Mouse (Mus musculus) fat pad, adult 2 months (tissue): ENCODE results near the gene Dapl1.

Experiments
- DNase-seq: peaks from one replicate; pipeline ENCODE4 v3.0.0-alpha.2; 2011; ENCODE audit warnings: low read depth, low spot score; ENCODE audit errors: extremely low read depth

Gene Dapl1

GRCm38 (mm10) chr2:59471051-59471948, 13.2 kb upstream of the Dapl1 start:
- no peak for DNase-seq

- no peak for DNase-seq
These were observed 10.1 kb upstream of the Dapl1 start for GRCm38 (mm10) chr2:59474336-59474735.

GRCm38 (mm10) chr2:59485080-59485479, 627 bp downstream of the Dapl1 start:
- no peak for DNase-seq

- DNase-seq: no peak
These were observed 1.2 kb downstream of the Dapl1 start for GRCm38 (mm10) chr2:59485657-59486056.

GRCm38 (mm10) chr2:59486196-59486845, 1.9 kb downstream of the Dapl1 start:
- DNase-seq: no peak

GRCm38 (mm10) chr2:59488235-59488634, 3.8 kb downstream of the Dapl1 start:
- no peak for DNase-seq

- no peak for DNase-seq
These were observed 5.9 kb downstream of the Dapl1 start for GRCm38 (mm10) chr2:59490353-59490752.

- DNase-seq: no peak
These were observed 9.1 kb downstream of the Dapl1 start for GRCm38 (mm10) chr2:59493445-59494085.

GRCm38 (mm10) chr2:59499146-59499545, 14.7 kb downstream of the Dapl1 start:
- peak; percentile 36 for DNase-seq

- peak; percentile 47 for DNase-seq
These were observed 15.3 kb downstream of the Dapl1 start for GRCm38 (mm10) chr2:59499717-59500116.

GRCm38 (mm10) chr2:59509061-59509460, 24.6 kb downstream of the Dapl1 start:
- no peak for DNase-seq

- DNase-seq: no peak
These were observed 26.0 kb downstream of the Dapl1 start for GRCm38 (mm10) chr2:59510416-59510815.

- no peak for DNase-seq
These were observed 26.4 kb downstream of the Dapl1 start for GRCm38 (mm10) chr2:59510882-59511281.

- no peak for DNase-seq
These were observed 36.2 kb downstream of the Dapl1 start for GRCm38 (mm10) chr2:59520663-59521062.

GRCm38 (mm10) chr2:59522079-59522684, 37.7 kb downstream of the Dapl1 start:
- no peak for DNase-seq

GRCm38 (mm10) chr2:59523526-59523925, 39.1 kb downstream of the Dapl1 start:
- DNase-seq: no peak

- DNase-seq: no peak
These were observed 42.4 kb downstream of the Dapl1 start for GRCm38 (mm10) chr2:59526893-59527292.

- DNase-seq: no peak
These were observed 45.2 kb downstream of the Dapl1 start for GRCm38 (mm10) chr2:59529574-59530080.

GRCm38 (mm10) chr2:59530811-59531210, 46.4 kb downstream of the Dapl1 start:
- no peak for DNase-seq

GRCm38 (mm10) chr2:59532999-59533398, 48.5 kb downstream of the Dapl1 start:
- no peak for DNase-seq

- DNase-seq: no peak
These were observed 49.1 kb downstream of the Dapl1 start for GRCm38 (mm10) chr2:59533504-59533903.
